Mouse (Mus musculus): ENCODE data around the gene Stk39. TPM values are rescaled to one million over a fixed set of nuclear protein-coding genes. Genes with fewer than 3 reads are reported as not detected.

Gene Stk39
- total RNA-seq, 2 experiments from 2014 or later, result 52.7 to 66.6 TPM

DNA sequence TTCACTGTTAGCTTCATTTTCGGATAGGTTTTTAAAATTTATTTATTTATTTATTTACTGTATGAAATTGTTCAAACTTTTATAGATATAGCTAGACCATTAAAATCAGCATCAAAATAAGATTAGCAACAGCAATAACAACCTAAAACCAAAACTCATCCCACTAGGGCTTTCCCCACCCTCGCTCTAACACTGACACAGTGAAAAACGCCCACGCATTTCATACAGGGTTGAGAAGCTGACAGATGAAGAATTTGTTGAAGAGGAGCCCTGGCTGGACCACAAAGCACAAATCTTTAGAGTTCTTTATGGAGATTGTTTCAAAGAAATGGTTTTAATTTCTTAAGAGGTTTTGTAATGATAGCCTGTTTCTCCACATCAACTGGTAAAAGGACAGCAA, 310.1 kb downstream of the Stk39 start:
- no peak for DNase-seq (ENCODE audit: low spot score in 2 of 2)

GRCm38 (mm10) chr2:68160566-68160965, 311.5 kb downstream of the Stk39 start:
- no peak for DNase-seq (ENCODE audit: low spot score in 2 of 2)

Other genes with a start within 250 kb of the Stk39 start
- gene 4933409G03Rik, start 110.1 kb upstream of the Stk39 start, total RNA-seq (2021), result not detected
- under 1 TPM in 1 of 2 experiments, not detected in 1; 0.43 TPM for gene 4932414N04Rik, start 184.2 kb upstream of the Stk39 start, total RNA-seq (2021)